Comparison of ENCODE assay signal across 9 mouse cellular contexts in genomic region chr4:108618586-108618985, GRCm38 (mm10). TPM values are rescaled to one million over a fixed set of nuclear protein-coding genes. Genes with fewer than 3 reads are reported as not detected.
DNase-seq lines count a peak whose midpoint lies in the region; ATAC-seq and TF ChIP-seq lines count a peak whose summit lies in the region.
"Had no signal": no experiment of that assay in that cellular context is flagged by ENCODE, and none has a peak within 500 bp of the region (broad histone marks: within the 10 kb centered on the region; RNA-seq: fewer than 3 reads in every experiment).

No protein-coding gene starts in this region.

- H3K4me3 ChIP-seq in left cerebral cortex, adult 2 months: peak overlapping the region; percentile 95
- H3K4me3 ChIP-seq in embryonic facial prominence, embryonic 12.5 days: peak overlapping the region; percentile 59; the same call in 1 of the 2 replicates
- peak overlapping the region; percentile 60 for H3K4me3 ChIP-seq in hindbrain, embryonic 14.5 days (replicated peaks; ENCODE audit: low read length)
- no peak overlapping the region for H3K4me3 ChIP-seq in neural tube, embryonic 12.5 days

- H3K9me3 ChIP-seq in embryonic facial prominence, embryonic 12.5 days: no peaks in the 10 kb centered on the region
- no peaks in the 10 kb centered on the region for H3K9me3 ChIP-seq in hindbrain, embryonic 14.5 days (ENCODE audit: control insufficient read depth, low read length)
- no peaks in the 10 kb centered on the region for H3K9me3 ChIP-seq in neural tube, embryonic 12.5 days

- 58% methylated on average over 4 of the region's 4 CpGs for WGBS in embryonic facial prominence, embryonic 12.5 days
- 71% methylated on average over 4 of the region's 4 CpGs for WGBS in hindbrain, embryonic 14.5 days
- 73% methylated on average over 4 of the region's 4 CpGs for WGBS in neural tube, embryonic 12.5 days

- DNase-seq in left cerebral cortex, adult 2 months (ENCODE audit: extremely low spot score in 1 of 2, low spot score in 2 of 2): no peak
- no peak for DNase-seq in left cerebral cortex, postnatal 10 days (ENCODE audit: extremely low spot score in 1 of 2, low spot score in 2 of 2)
- no peak for DNase-seq in hindbrain, embryonic 14.5 days (ENCODE audit: low spot score)
- no peak for DNase-seq in gastrocnemius, postnatal 4 days (ENCODE audit: low spot score in 2 of 2)
- DNase-seq in gastrocnemius, postnatal 10 days: no peak

- H3K27ac ChIP-seq in left cerebral cortex, adult 2 months: peak overlapping the region; percentile 98
- peak overlapping the region; percentile 83; the same call in 1 of the 2 replicates for H3K27ac ChIP-seq in embryonic facial prominence, embryonic 12.5 days
- peak overlapping the region; percentile 89 for H3K27ac ChIP-seq in hindbrain, embryonic 14.5 days
- H3K27ac ChIP-seq in neural tube, embryonic 12.5 days: no peak overlapping the region

- no peak for ATAC-seq in embryonic facial prominence, embryonic 12.5 days (ENCODE audit: insufficient number of reproducible peaks, insufficient read depth, low FRiP score, low TSS enrichment)
- no peak for ATAC-seq in hindbrain, embryonic 14.5 days (ENCODE audit: low FRiP score)
- no peak for ATAC-seq in neural tube, embryonic 12.5 days (ENCODE audit: low FRiP score, low read depth)
- ATAC-seq in megakaryocyte-erythroid progenitor cell, adult 5-6 weeks (replicated peaks; ENCODE audit: low FRiP score, low TSS enrichment, poor library complexity, severe bottlenecking): no peak

- H3K4me2 ChIP-seq in embryonic facial prominence, embryonic 12.5 days (replicated peaks): peak overlapping the region; percentile 66
- peak overlapping the region; percentile 69 for H3K4me2 ChIP-seq in hindbrain, embryonic 14.5 days (replicated peaks)
- peak overlapping the region; percentile 83 for H3K4me2 ChIP-seq in neural tube, embryonic 12.5 days (replicated peaks)

- H3K4me1 ChIP-seq in embryonic facial prominence, embryonic 12.5 days: peaks cover 13% of the 10 kb centered on the region
- H3K4me1 ChIP-seq in hindbrain, embryonic 14.5 days (replicated peaks; ENCODE audit: control insufficient read depth, insufficient read depth, low read length): peaks cover 15% of the 10 kb centered on the region
- H3K4me1 ChIP-seq in neural tube, embryonic 12.5 days: peaks cover 17% of the 10 kb centered on the region

- H3K36me3 ChIP-seq in embryonic facial prominence, embryonic 12.5 days: 0 out of 2 replicates have a peak, but pooled peaks cover 5% of the 10 kb centered on the region
- no peaks in the 10 kb centered on the region for H3K36me3 ChIP-seq in hindbrain, embryonic 14.5 days (replicated peaks; ENCODE audit: control insufficient read depth, insufficient read depth)
- H3K36me3 ChIP-seq in neural tube, embryonic 12.5 days: no peaks in the 10 kb centered on the region

- peak overlapping the region; percentile 78 for H3K9ac ChIP-seq in embryonic facial prominence, embryonic 12.5 days
- peak overlapping the region; percentile 73 for H3K9ac ChIP-seq in hindbrain, embryonic 14.5 days
- peak overlapping the region; percentile 88 for H3K9ac ChIP-seq in neural tube, embryonic 12.5 days

- intact Hi-C loops in left cerebral cortex, adult 2 months (cut with DNase I): no loop called here
- intact Hi-C loops in left cerebral cortex, postnatal 10 days (cut with DNase I): no loop called here

- no peak for TF ChIP-seq CTCF in left cerebral cortex, adult 2 months (IDR thresholded peaks at IDR 0.05)

- no peaks in the 10 kb centered on the region for H3K27me3 ChIP-seq in embryonic facial prominence, embryonic 12.5 days
- H3K27me3 ChIP-seq in hindbrain, embryonic 14.5 days (ENCODE audit: control insufficient read depth, insufficient read depth, low read length): no peaks in the 10 kb centered on the region
- H3K27me3 ChIP-seq in neural tube, embryonic 12.5 days (replicated peaks): no peaks in the 10 kb centered on the region

RNA-seq across cellular contexts. Expression of gene Cc2d1b, which starts 1.2 kb away (rescaled TPM):
- 10 to 100 TPM; 35.5 to 40.3 TPM for total RNA-seq in left cerebral cortex, adult 2 months (2021)
- total RNA-seq in left cerebral cortex, postnatal 10 days (2021): 10 to 100 TPM; 31.7 to 35.9 TPM
- polyA plus RNA-seq in embryonic facial prominence, embryonic 12.5 days (2016; fragmentation: Nextera tagmentation; extraction: Ambion mirVana): 30.2 and 34.4 TPM in 2 replicates
- 15.5 and 17.6 TPM in 2 replicates for polyA plus RNA-seq in hindbrain, embryonic 14.5 days (2014; fragmentation: Nextera tagmentation; extraction: Ambion mirVana)
- polyA plus RNA-seq in neural tube, embryonic 12.5 days (2016; fragmentation: Nextera tagmentation; extraction: Ambion mirVana): 22.5 and 24.9 TPM in 2 replicates
- total RNA-seq in megakaryocyte-erythroid progenitor cell, adult 5-6 weeks (2014; fragmentation: Nextera tagmentation): 42.2 and 49.4 TPM in 2 replicates
- total RNA-seq in megakaryocyte-erythroid progenitor cell, adult 5-6 weeks (2017): 20.9 and 28.2 TPM in 2 replicates
- 10 to 100 TPM; 30.0 to 33.1 TPM for total RNA-seq in gastrocnemius, postnatal 4 days (2021)
- total RNA-seq in gastrocnemius, postnatal 10 days (2021): 10 to 100 TPM; 20.0 to 24.8 TPM

RNA-seq across cellular contexts. Expression of gene Orc1, which starts 39.4 kb away (rescaled TPM):
- total RNA-seq in left cerebral cortex, adult 2 months (2021): not detected
- under 1 TPM; 0.32 to 0.99 TPM for total RNA-seq in left cerebral cortex, postnatal 10 days (2021)
- polyA plus RNA-seq in embryonic facial prominence, embryonic 12.5 days (2016; fragmentation: Nextera tagmentation; extraction: Ambion mirVana): 14.2 and 17.0 TPM in 2 replicates
- polyA plus RNA-seq in hindbrain, embryonic 14.5 days (2014; fragmentation: Nextera tagmentation; extraction: Ambion mirVana): 1.0 and 2.1 TPM in 2 replicates
- 7.6 and 8.9 TPM in 2 replicates for polyA plus RNA-seq in neural tube, embryonic 12.5 days (2016; fragmentation: Nextera tagmentation; extraction: Ambion mirVana)
- 23.3 and 33.6 TPM in 2 replicates for total RNA-seq in megakaryocyte-erythroid progenitor cell, adult 5-6 weeks (2014; fragmentation: Nextera tagmentation)
- 21.0 and 34.2 TPM in 2 replicates for total RNA-seq in megakaryocyte-erythroid progenitor cell, adult 5-6 weeks (2017)
- 1 to 10 TPM; 1.4 to 2.0 TPM for total RNA-seq in gastrocnemius, postnatal 4 days (2021)
- under 1 TPM; 0.33 to 0.81 TPM for total RNA-seq in gastrocnemius, postnatal 10 days (2021)
- total RNA-seq: left cerebral cortex, postnatal 36 days had no signal

RNA-seq across cellular contexts. Expression of gene Prpf38a, which starts 39.5 kb away (rescaled TPM):
- total RNA-seq in left cerebral cortex, adult 2 months (2021): 10 to 100 TPM; 28.5 to 29.3 TPM
- 10 to 100 TPM; 42.7 to 43.5 TPM for total RNA-seq in left cerebral cortex, postnatal 10 days (2021)
- polyA plus RNA-seq in embryonic facial prominence, embryonic 12.5 days (2016; fragmentation: Nextera tagmentation; extraction: Ambion mirVana): 101 and 106 TPM in 2 replicates
- polyA plus RNA-seq in hindbrain, embryonic 14.5 days (2014; fragmentation: Nextera tagmentation; extraction: Ambion mirVana): 77.0 and 79.6 TPM in 2 replicates
- polyA plus RNA-seq in neural tube, embryonic 12.5 days (2016; fragmentation: Nextera tagmentation; extraction: Ambion mirVana): 91.9 and 99.4 TPM in 2 replicates
- 60.1 and 69.0 TPM in 2 replicates for total RNA-seq in megakaryocyte-erythroid progenitor cell, adult 5-6 weeks (2014; fragmentation: Nextera tagmentation)
- total RNA-seq in megakaryocyte-erythroid progenitor cell, adult 5-6 weeks (2017): 117 and 133 TPM in 2 replicates
- 10 to 100 TPM; 35.5 to 39.3 TPM for total RNA-seq in gastrocnemius, postnatal 4 days (2021)
- 10 to 100 TPM; 25.1 to 27.6 TPM for total RNA-seq in gastrocnemius, postnatal 10 days (2021)

Comparison
In these comparisons a context has a peak if more than half of its experiments do, and no peak if none do; other contexts are left out.
1. RNA of gene Orc1, which starts 39.4 kb away (total RNA-seq): 21.0 to 34.2 TPM in megakaryocyte-erythroid progenitor cell, adult 5-6 weeks; 1.4 to 2.0 TPM in gastrocnemius, postnatal 4 days, 0.32 to 0.99 TPM in left cerebral cortex, postnatal 10 days, 0.33 to 0.81 TPM in gastrocnemius, postnatal 10 days and not detected in left cerebral cortex, adult 2 months; every median in the first group is over 4 times any median in the second.
2. Peak in every context shown above with its lines, with median percentiles within 50 percentile points of each other: H3K4me2 ChIP-seq and H3K9ac ChIP-seq.